ENCODE assay signal across 10 mouse cellular contexts in genomic region chr16:85779775-85780174, GRCm38 (mm10). TPM values are rescaled to one million over a fixed set of nuclear protein-coding genes. Genes with fewer than 3 reads are reported as not detected.
A peak's percentile ranks its signal among the peaks of the same experiment; 100 is the strongest.
DNase-seq lines count a peak whose midpoint lies in the region; ATAC-seq and TF ChIP-seq lines count a peak whose summit lies in the region.
"Had no signal": no experiment of that assay in that cellular context is flagged by ENCODE, and none has a peak within 500 bp of the region (broad histone marks: within the 10 kb centered on the region; RNA-seq: fewer than 3 reads in every experiment).

No protein-coding gene starts in this region.

- H3K9me3 ChIP-seq in forebrain, embryonic 11.5 days (ENCODE audit: control insufficient read depth, low read length): no peaks in the 10 kb centered on the region
- H3K9me3 ChIP-seq in forebrain, embryonic 10.5 days: no peaks in the 10 kb centered on the region
- no peaks in the 10 kb centered on the region for H3K9me3 ChIP-seq in liver, embryonic 12.5 days (replicated peaks)
- no peaks in the 10 kb centered on the region for H3K9me3 ChIP-seq in midbrain, embryonic 15.5 days
- H3K9me3 ChIP-seq: liver, embryonic 13.5 days; stomach, embryonic 15.5 days had no signal

- intact Hi-C loops in heart, postnatal 14 days (cut with DNase I): loop anchor here (2.0 kb wide), 1 partner anchor 19 kb away; no protein-coding TSS in a partner anchor

- no peak overlapping the region for H3K4me3 ChIP-seq in forebrain, embryonic 11.5 days (ENCODE audit: low read depth, low read length)
- H3K4me3 ChIP-seq in forebrain, embryonic 10.5 days: no peak overlapping the region
- no peak overlapping the region for H3K4me3 ChIP-seq in liver, adult 2 months (ENCODE audit: insufficient read depth, low read depth, low read length)
- H3K4me3 ChIP-seq in liver, embryonic 12.5 days: no peak overlapping the region
- no peak overlapping the region for H3K4me3 ChIP-seq in midbrain, embryonic 15.5 days
- H3K4me3 ChIP-seq: liver, embryonic 13.5 days; stomach, embryonic 15.5 days had no signal

- DNase-seq in forebrain, embryonic 11.5 days (ENCODE audit: low spot score): no peak
- no peak for DNase-seq in forebrain, embryonic 10.5 days (ENCODE audit: extremely low spot score, low spot score)
- DNase-seq in liver, adult 2 months (ENCODE audit: extremely low read depth, low read depth, low spot score): peak; percentile 56
- DNase-seq in brain, embryonic 14.5 days (ENCODE audit: low read depth): peak; percentile 80
- no peak for DNase-seq in testis, postnatal 14 days (ENCODE audit: low spot score)
- DNase-seq in heart, postnatal 14 days: no peak
- DNase-seq: liver, embryonic 13.5 days had no signal

- H3K4me1 ChIP-seq in forebrain, embryonic 11.5 days (replicated peaks; ENCODE audit: control insufficient read depth, insufficient read depth, low read length): no peaks in the 10 kb centered on the region
- H3K4me1 ChIP-seq in forebrain, embryonic 10.5 days: no peaks in the 10 kb centered on the region
- H3K4me1 ChIP-seq in liver, adult 2 months (ENCODE audit: control insufficient read depth, insufficient read depth, low read length): no peaks in the 10 kb centered on the region
- H3K4me1 ChIP-seq in liver, embryonic 12.5 days: no peaks in the 10 kb centered on the region
- H3K4me1 ChIP-seq in midbrain, embryonic 15.5 days: no peaks in the 10 kb centered on the region
- H3K4me1 ChIP-seq: liver, embryonic 13.5 days; stomach, embryonic 15.5 days had no signal

- no peaks in the 10 kb centered on the region for H3K36me3 ChIP-seq in forebrain, embryonic 11.5 days (ENCODE audit: control insufficient read depth, insufficient read depth, low read length)
- no peaks in the 10 kb centered on the region for H3K36me3 ChIP-seq in forebrain, embryonic 10.5 days (replicated peaks)
- H3K36me3 ChIP-seq in liver, adult 2 months (ENCODE audit: control insufficient read depth, insufficient read depth, low read length): no peaks in the 10 kb centered on the region
- H3K36me3 ChIP-seq in liver, embryonic 12.5 days: no peaks in the 10 kb centered on the region
- no peaks in the 10 kb centered on the region for H3K36me3 ChIP-seq in midbrain, embryonic 15.5 days (replicated peaks)
- H3K36me3 ChIP-seq: liver, embryonic 13.5 days; stomach, embryonic 15.5 days had no signal

- no peak overlapping the region for H3K9ac ChIP-seq in forebrain, embryonic 11.5 days (ENCODE audit: low read length)
- no peak overlapping the region for H3K9ac ChIP-seq in liver, adult 2 months (ENCODE audit: low read depth, low read length)
- no peak overlapping the region for H3K9ac ChIP-seq in liver, embryonic 12.5 days
- no peak overlapping the region for H3K9ac ChIP-seq in midbrain, embryonic 15.5 days
- H3K9ac ChIP-seq: liver, embryonic 13.5 days; stomach, embryonic 15.5 days had no signal

- ATAC-seq in forebrain, embryonic 11.5 days (replicated peaks; ENCODE audit: low FRiP score): peak; percentile 75
- no peak for ATAC-seq in liver, embryonic 12.5 days
- peak; percentile 76 for ATAC-seq in midbrain, embryonic 15.5 days (replicated peaks)

- H3K4me2 ChIP-seq in forebrain, embryonic 11.5 days (ENCODE audit: low read depth, low read length, severe bottlenecking): no peak overlapping the region
- H3K4me2 ChIP-seq in liver, embryonic 12.5 days: no peak overlapping the region
- H3K4me2 ChIP-seq in midbrain, embryonic 15.5 days: no peak overlapping the region
- H3K4me2 ChIP-seq: liver, embryonic 13.5 days; stomach, embryonic 15.5 days had no signal

- no peaks in the 10 kb centered on the region for H3K27me3 ChIP-seq in forebrain, embryonic 11.5 days (ENCODE audit: control insufficient read depth, insufficient read depth, low read length)
- no peaks in the 10 kb centered on the region for H3K27me3 ChIP-seq in forebrain, embryonic 10.5 days (ENCODE audit: poor library complexity, severe bottlenecking)
- H3K27me3 ChIP-seq in liver, adult 2 months (ENCODE audit: control insufficient read depth, insufficient read depth, low read length): no peaks in the 10 kb centered on the region
- no peaks in the 10 kb centered on the region for H3K27me3 ChIP-seq in liver, embryonic 12.5 days (replicated peaks)
- H3K27me3 ChIP-seq in midbrain, embryonic 15.5 days (replicated peaks): no peaks in the 10 kb centered on the region
- H3K27me3 ChIP-seq: liver, embryonic 13.5 days; stomach, embryonic 15.5 days had no signal

- no peaks in the 10 kb centered on the region for H3K79me2 ChIP-seq in liver, adult 2 months (ENCODE audit: control insufficient read depth, insufficient read depth, low read length)

- no peak for TF ChIP-seq CTCF in liver, adult 2 months (IDR thresholded peaks at IDR 0.05; ENCODE audit: low read depth, low read length)
- TF ChIP-seq CTCF in brain, embryonic 14.5 days (IDR thresholded peaks at IDR 0.05; ENCODE audit: borderline replicate concordance, extremely low read depth, insufficient read depth, insufficient read length): peak; percentile 31; the same call in 1 of the 2 replicates

- no peak overlapping the region for H3K27ac ChIP-seq in forebrain, embryonic 11.5 days (ENCODE audit: low read depth, low read length)
- no peak overlapping the region for H3K27ac ChIP-seq in forebrain, embryonic 10.5 days
- H3K27ac ChIP-seq in liver, adult 2 months (replicated peaks; ENCODE audit: insufficient read depth, low read depth, low read length): no peak overlapping the region
- no peak overlapping the region for H3K27ac ChIP-seq in liver, embryonic 12.5 days
- H3K27ac ChIP-seq in midbrain, embryonic 15.5 days: no peak overlapping the region
- H3K27ac ChIP-seq: liver, embryonic 13.5 days; stomach, embryonic 15.5 days had no signal

- TF ChIP-seq POLR2A in liver, adult 2 months (IDR thresholded peaks at IDR 0.05; ENCODE audit: extremely low read depth, insufficient read depth, low read length): no peak
- TF ChIP-seq POLR2A in brain, embryonic 14.5 days (IDR thresholded peaks at IDR 0.05; ENCODE audit: borderline replicate concordance, extremely low read depth, insufficient read depth, insufficient read length, poor library complexity, severe bottlenecking): no peak

RNA-seq across cellular contexts. Expression of gene Adamts1, which starts 23.1 kb away (rescaled TPM):
- 11.9 and 13.2 TPM in 2 replicates for polyA plus RNA-seq in forebrain, embryonic 11.5 days (2014; fragmentation: Nextera tagmentation; extraction: Ambion mirVana)
- 15.7 and 15.9 TPM in 2 replicates for polyA plus RNA-seq in forebrain, embryonic 10.5 days (2016; fragmentation: Nextera tagmentation; extraction: Ambion mirVana)
- 8.9 and 12.1 TPM in 2 replicates for total RNA-seq in liver, adult 2 months (2014; rRNA removed)
- 5.1 and 9.4 TPM in 2 replicates for polyA plus RNA-seq in liver, adult 2 months (2012; rRNA removed)
- polyA plus RNA-seq in liver, embryonic 12.5 days (2016; fragmentation: Nextera tagmentation; extraction: Ambion mirVana): 14.3 and 14.5 TPM in 2 replicates
- polyA plus RNA-seq in brain, embryonic 14.5 days (2012; rRNA removed): 7.8 and 9.7 TPM in 2 replicates
- polyA plus RNA-seq in midbrain, embryonic 15.5 days (2015; fragmentation: Nextera tagmentation; extraction: Ambion mirVana): 6.5 and 6.6 TPM in 2 replicates
- 10 to 100 TPM; 33.5 to 50.5 TPM for total RNA-seq in heart, postnatal 14 days (2021)

Comparison
In these comparisons a context has a peak if more than half of its experiments do, and no peak if none do; other contexts are left out.
1. DNase-seq: peak in liver, adult 2 months (single experiment) and brain, embryonic 14.5 days (single experiment); none in forebrain, embryonic 11.5 days (single experiment), forebrain, embryonic 10.5 days (single experiment), testis, postnatal 14 days (single experiment) and heart, postnatal 14 days (0 of 2).